Mouse (Mus musculus) ES-E14 (cell line): ENCODE data around the gene Pnp.

ENCODE experiments used
- CHD2 ChIP-seq: IDR thresholded peaks from 2 replicates; pipeline ENCODE4 v1.6.1; 2014; ENCODE audit warnings: mild to moderate bottlenecking, low read depth, low read length, inconsistent platforms
- HCFC1 ChIP-seq: IDR thresholded peaks from 2 replicates; pipeline ENCODE4 v1.6.1; 2012; ENCODE audit warnings: low read length, inconsistent platforms, borderline replicate concordance; ENCODE audit not compliant: insufficient read depth
- MAFK ChIP-seq: IDR thresholded peaks from 2 replicates; pipeline ENCODE4 v1.6.1; 2014; ENCODE audit warnings: mild to moderate bottlenecking, low read depth, low read length, inconsistent platforms; ENCODE audit not compliant: insufficient read depth
- ZNF384 ChIP-seq: IDR thresholded peaks from 2 replicates; pipeline ENCODE4 v1.6.1; 2012; ENCODE audit warnings: low read depth, low read length, inconsistent platforms

DNA sequence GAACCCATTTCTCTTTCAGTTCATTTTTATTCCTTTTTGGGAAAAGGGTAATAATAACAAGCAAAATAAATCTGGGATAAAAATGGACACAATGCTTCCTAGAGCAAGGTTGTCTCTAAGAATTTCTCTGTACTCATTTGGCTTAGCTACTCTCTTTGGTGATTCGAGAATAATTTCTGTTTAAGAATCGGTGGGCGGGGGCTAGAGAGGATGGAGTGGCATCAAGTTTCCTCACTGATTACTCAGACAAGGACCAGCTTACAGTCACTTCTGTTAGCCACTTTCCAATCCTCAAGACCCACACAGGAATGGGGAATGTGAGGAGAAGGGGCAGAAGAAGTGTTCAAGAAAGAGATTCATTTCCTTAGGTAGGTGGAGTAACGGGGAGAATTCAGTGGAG lies 77.9 kb downstream of the Pnp start:
- TF ChIP-seq CHD2, result no peak
- TF ChIP-seq MAFK, result no peak
- no peak for TF ChIP-seq ZNF384
- no peak for TF ChIP-seq HCFC1
